Mouse (Mus musculus) lung, adult 2 months (tissue): ENCODE data around the gene Snx29. TPM values are rescaled to one million over a fixed set of nuclear protein-coding genes. Genes with fewer than 3 reads are reported as not detected.
A peak's percentile ranks its signal among the peaks of the same experiment; 100 is the strongest.

Experiments
- DNase-seq: peaks from one replicate; pipeline ENCODE4 v3.0.0; 2022
- H3K4me1 ChIP-seq: fragments of 200-500 bp; 2 replicates; pipeline ENCODE4 v1.6.1; 2011; ENCODE audit warnings: low read length; ENCODE audit not compliant: control insufficient read depth, insufficient read depth
- H3K4me3 ChIP-seq: fragments of 200-500 bp; replicated peaks from 2 replicates; pipeline ENCODE3; 2011; ENCODE audit warnings: low read depth, mild to moderate bottlenecking, control low read depth, low read length; ENCODE audit errors: extremely low read depth
- CTCF ChIP-seq: fragments of 200-500 bp; IDR thresholded peaks from 2 replicates; pipeline ENCODE4 v1.5.1; 2011; ENCODE audit warnings: mild to moderate bottlenecking, low read length, control low read depth; ENCODE audit not compliant: insufficient read depth
- POLR2A ChIP-seq: fragments of 200-500 bp; IDR thresholded peaks from 2 replicates; pipeline ENCODE4 v1.6.1; 2011; ENCODE audit warnings: low read depth, mild to moderate bottlenecking, control low read depth, low read length, borderline replicate concordance; ENCODE audit errors: extremely low read depth
- WGBS: fragments of 180-500 bp; shearing (Covaris S2); methylation state at CpG from one replicate; pipeline ENCODE4 v1.1.7; 2018; 5-methylcytosine and 5-hydroxymethylcytosine counted together
- polyA plus RNA-seq: library from polyadenylated mRNA; depleted of rRNA; stranded (reverse); fragments of >200 nt; gene quantifications from 2 replicates; pipeline ENCODE4 v1.2.3, GENCODE M21; 2012

Gene Snx29
- polyA plus RNA-seq, 1 experiment = 10.6 TPM

- 76% methylated on average over 7 of the region's 7 CpGs for WGBS
- Histone ChIP-seq H3K4me1 (no peaks in the 10 kb centered on the region), H3K4me3 (no peak within 1 kb of the TSS)
- DNase-seq = no peak
- TF ChIP-seq CTCF = no peak
- no peak for TF ChIP-seq POLR2A
Observed at GRCm38 (mm10) chr16:11313512-11313911, 9.2 kb upstream of the Snx29 start, which contains the start of gene Tnfrsf17. Tnfrsf17 (plus strand) TSS chr16:11313812.

- Histone ChIP-seq H3K4me3 (no peak overlapping the region), H3K4me1 (no peaks in the 10 kb centered on the region)
- DNase-seq = no peak
- TF ChIP-seq POLR2A (no peak), CTCF (no peak)
- 49% methylated on average over 5 of the region's 5 CpGs for WGBS
Observed at GRCm38 (mm10) chr16:11315786-11316320, 6.9 kb upstream of the Snx29 start.

DNA sequence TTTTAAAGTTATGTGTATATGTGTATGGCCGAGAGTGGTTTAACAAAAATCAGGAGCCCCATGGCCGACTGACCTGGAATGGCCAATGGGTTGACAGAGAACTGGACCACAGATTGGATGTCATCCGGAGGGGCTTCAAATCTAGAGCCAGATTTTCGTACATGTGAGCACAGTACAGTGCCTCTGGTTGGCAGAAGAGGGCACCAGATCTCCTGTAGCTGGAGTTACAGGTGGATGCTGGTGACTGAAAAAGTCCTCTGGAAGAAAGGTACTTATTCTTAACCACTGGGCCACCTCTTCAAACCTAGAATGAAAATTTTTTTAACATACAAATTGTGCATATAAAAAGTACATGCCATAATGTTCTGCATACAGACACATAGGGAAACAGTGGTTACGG is 6.0 kb upstream of the Snx29 start:
- Histone ChIP-seq H3K4me1 (no peaks in the 10 kb centered on the region), H3K4me3 (no peak overlapping the region)
- TF ChIP-seq CTCF (peak; percentile 23; the same call in 1 of the 2 replicates), POLR2A (no peak)
- WGBS = 66% methylated on average over 5 of the region's 5 CpGs
- DNase-seq = no peak

GRCm38 (mm10) chr16:11317324-11317723 is 5.4 kb upstream of the Snx29 start:
- Histone ChIP-seq H3K4me3 (no peak overlapping the region), H3K4me1 (no peaks in the 10 kb centered on the region)
- DNase-seq = no peak
- 26% methylated on average over 6 of the region's 6 CpGs for WGBS
- no peak for TF ChIP-seq POLR2A
- no peak for TF ChIP-seq CTCF

- peak; percentile 31 for DNase-seq
- Histone ChIP-seq H3K4me1 (0 out of 2 replicates have a peak, but pooled peaks cover 4% of the 10 kb centered on the region), H3K4me3 (peak overlapping the region; percentile 74)
- TF ChIP-seq POLR2A (no peak), CTCF (no peak)
- 5% methylated on average over 17 of the region's 17 CpGs for WGBS
Observed at GRCm38 (mm10) chr16:11323324-11324051, 780 bp downstream of the Snx29 start.

- 58% methylated on average over 3 of the region's 3 CpGs for WGBS
- TF ChIP-seq POLR2A (no peak), CTCF (no peak)
- no peak for DNase-seq
Observed at GRCm38 (mm10) chr16:11330081-11330800, 7.5 kb downstream of the Snx29 start.

DNA sequence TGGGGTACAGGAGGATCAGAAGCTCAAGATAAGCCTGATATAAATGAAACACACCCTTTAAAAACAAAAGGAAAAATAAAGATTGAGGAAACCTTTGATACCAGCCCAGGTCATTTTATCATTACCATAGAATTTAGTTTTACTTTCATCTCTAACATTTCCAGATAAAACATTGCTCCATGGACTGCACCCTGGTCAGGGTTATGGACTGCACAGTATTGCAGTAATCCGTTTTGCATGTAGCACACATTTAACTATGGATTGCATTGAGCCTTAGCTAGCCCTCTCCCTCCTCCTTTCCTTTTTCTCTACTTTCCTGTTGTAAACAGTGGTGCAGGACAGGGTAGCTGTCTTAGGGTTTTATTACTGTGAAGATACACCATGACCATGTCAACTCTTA is 8.3 kb downstream of the Snx29 start:
- 96% methylated on average over 1 of the region's 1 CpGs for WGBS
- Histone ChIP-seq H3K4me1 (peaks cover 2% of the 10 kb centered on the region; the same call in 1 of the 2 replicates), H3K4me3 (no peak overlapping the region)
- no peak for TF ChIP-seq CTCF
- DNase-seq = no peak

More at GRCm38 (mm10) chr16:11330081-11330800, 7.5 kb downstream of the Snx29 start:
- Histone ChIP-seq H3K4me3 (no peak overlapping the region), H3K4me1 (peaks cover 2% of the 10 kb centered on the region; the same call in 1 of the 2 replicates)

DNA sequence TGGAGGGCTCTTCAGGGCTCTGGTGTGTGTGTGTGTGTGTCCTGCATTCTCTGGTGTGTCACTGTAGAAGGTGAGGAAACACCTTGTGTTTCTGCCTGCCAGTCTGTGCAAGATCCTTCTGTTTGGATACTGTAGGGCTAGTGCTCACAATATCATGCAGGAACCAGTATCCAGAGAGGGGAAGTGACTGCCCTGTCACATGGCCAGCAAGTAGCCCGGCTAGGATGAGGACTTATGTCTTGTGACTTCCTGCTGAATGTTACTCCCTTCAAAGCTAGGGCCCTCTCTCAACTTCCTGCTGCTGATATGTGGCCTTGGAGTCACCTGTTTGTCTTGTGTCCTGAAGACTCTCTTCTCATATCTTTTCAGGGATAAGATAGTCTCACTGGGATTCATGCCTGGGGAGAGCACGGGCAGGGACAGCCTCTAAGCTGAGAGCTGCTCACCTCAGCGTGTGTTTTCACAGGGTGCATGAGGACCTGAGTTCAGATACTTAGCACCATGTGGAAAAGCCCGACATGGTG is 20.6 kb downstream of the Snx29 start:
- H3K4me3 ChIP-seq = no peak overlapping the region
- 61% methylated on average over 4 of the region's 4 CpGs for WGBS
- TF ChIP-seq CTCF = no peak
- peak; percentile 12 for DNase-seq
- H3K4me1 ChIP-seq = peaks cover 4% of the 10 kb centered on the region

DNA sequence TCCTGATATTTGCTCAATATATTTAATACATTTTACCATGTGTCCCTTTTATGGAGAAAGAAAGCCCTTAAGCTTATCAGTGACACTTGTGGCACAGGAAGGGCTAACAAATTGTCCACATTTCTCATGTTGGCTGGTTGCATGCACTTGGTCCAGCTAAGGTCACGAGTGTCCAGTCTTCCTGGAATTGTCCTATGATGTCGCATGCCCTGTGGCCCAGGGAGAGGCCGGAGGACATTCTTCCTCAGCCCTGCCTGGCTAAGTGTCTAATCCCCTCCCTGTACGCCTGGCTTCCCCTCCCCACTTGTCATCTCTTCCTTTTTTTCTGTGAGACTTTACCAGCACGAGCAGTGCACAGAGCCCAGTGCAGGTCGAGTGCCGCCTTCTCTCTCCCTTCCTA is 29.2 kb downstream of the Snx29 start:
- Histone ChIP-seq H3K4me1 (no peaks in the 10 kb centered on the region), H3K4me3 (no peak overlapping the region)
- TF ChIP-seq POLR2A (no peak), CTCF (no peak)
- WGBS = 39% methylated on average over 7 of the region's 7 CpGs
- DNase-seq = no peak

DNA sequence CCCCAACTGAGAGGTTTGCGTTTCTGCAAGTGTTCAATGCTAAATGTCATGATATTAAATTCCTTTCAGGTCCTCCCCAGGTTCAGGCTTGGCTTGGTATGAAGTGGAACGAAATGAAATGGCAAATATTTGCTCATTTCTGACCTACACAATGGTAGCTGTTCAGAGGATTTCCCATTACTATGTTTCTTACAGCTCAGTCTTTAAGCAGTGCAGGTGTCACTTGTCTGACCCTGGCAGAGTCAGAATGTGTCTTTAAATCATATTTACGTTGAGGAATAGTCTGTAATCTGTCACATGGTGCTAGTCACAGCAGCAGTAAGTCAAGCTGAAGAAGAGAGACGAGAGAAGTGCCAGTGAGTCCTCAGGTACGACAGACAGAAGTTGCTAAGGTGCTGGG is 36.5 kb downstream of the Snx29 start:
- DNase-seq = no peak
- H3K4me1 ChIP-seq = no peaks in the 10 kb centered on the region
- 68% methylated on average over 5 of the region's 5 CpGs for WGBS
- TF ChIP-seq CTCF (no peak), POLR2A (no peak)
- H3K4me3 ChIP-seq = no peak overlapping the region
